Comparison of ENCODE assay signal across 8 mouse cellular contexts in the genomic region with DNA sequence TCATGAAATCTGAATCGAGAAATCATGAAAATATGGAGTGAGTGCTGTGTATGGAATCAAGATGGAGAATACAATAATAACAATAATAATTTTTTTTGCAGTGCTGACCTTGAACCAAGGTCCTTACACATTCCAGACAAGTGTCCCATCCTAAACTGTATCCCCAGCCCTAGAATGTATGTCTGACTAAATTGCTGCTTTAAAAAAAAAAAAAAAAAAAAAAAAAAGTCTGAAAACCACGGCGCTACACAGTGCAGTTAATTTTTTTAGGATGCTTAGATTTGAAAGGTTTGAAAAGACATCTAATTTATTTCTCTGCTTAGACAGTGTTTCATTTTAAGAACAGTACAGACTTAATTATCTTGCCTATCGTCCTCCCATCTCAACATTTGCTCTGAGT. TPM values are rescaled to one million over a fixed set of nuclear protein-coding genes. Genes with fewer than 3 reads are reported as not detected.
DNase-seq lines count a peak whose midpoint lies in the region; ATAC-seq and TF ChIP-seq lines count a peak whose summit lies in the region.

No protein-coding gene starts in this region.

- no peaks in the 10 kb centered on the region for H3K27me3 ChIP-seq in lung, embryonic 15.5 days
- H3K27me3 ChIP-seq in forebrain, postnatal 0 days (ENCODE audit: insufficient read depth, low read length), result no peaks in the 10 kb centered on the region
- no peaks in the 10 kb centered on the region for H3K27me3 ChIP-seq in limb, embryonic 15.5 days
- no peaks in the 10 kb centered on the region for H3K27me3 ChIP-seq in stomach, embryonic 14.5 days (ENCODE audit: control insufficient read depth, insufficient read depth, low read length)

- no peaks in the 10 kb centered on the region for H3K9me3 ChIP-seq in lung, embryonic 15.5 days
- H3K9me3 ChIP-seq in forebrain, postnatal 0 days (ENCODE audit: low read length), result no peaks in the 10 kb centered on the region
- H3K9me3 ChIP-seq in limb, embryonic 15.5 days, result no peaks in the 10 kb centered on the region
- H3K9me3 ChIP-seq in stomach, embryonic 14.5 days (ENCODE audit: control insufficient read depth, low read depth, low read length), result no peaks in the 10 kb centered on the region

- no peak for TF ChIP-seq CTCF in forebrain, postnatal 0 days (IDR thresholded peaks at IDR 0.05; ENCODE audit: low read depth)

- peak overlapping the region; percentile 85; the same call in 1 of the 2 replicates for H3K27ac ChIP-seq in lung, embryonic 15.5 days
- peak overlapping the region; percentile 91 for H3K27ac ChIP-seq in forebrain, postnatal 0 days (ENCODE audit: low read depth, low read length)
- H3K27ac ChIP-seq in limb, embryonic 15.5 days, result no peak overlapping the region
- no peak overlapping the region for H3K27ac ChIP-seq in stomach, embryonic 14.5 days (ENCODE audit: low read length)

- ATAC-seq in lung, embryonic 15.5 days (ENCODE audit: borderline replicate concordance, extremely low read depth, low FRiP score, low TSS enrichment), result no peak
- ATAC-seq in forebrain, postnatal 0 days, result peak; percentile 52
- ATAC-seq in limb, embryonic 15.5 days (ENCODE audit: insufficient number of reproducible peaks, low FRiP score, low TSS enrichment, low read depth), result no peak
- no peak for ATAC-seq in stomach, embryonic 14.5 days (ENCODE audit: insufficient number of reproducible peaks, insufficient read depth, low FRiP score, low read depth)

- peak overlapping the region; percentile 62; the same call in 1 of the 2 replicates for H3K4me3 ChIP-seq in lung, embryonic 15.5 days
- peak overlapping the region; percentile 61 for H3K4me3 ChIP-seq in forebrain, postnatal 0 days (ENCODE audit: low read depth, low read length)
- H3K4me3 ChIP-seq in limb, embryonic 15.5 days, result peak overlapping the region; percentile 64; the same call in 1 of the 2 replicates
- H3K4me3 ChIP-seq in stomach, embryonic 14.5 days (ENCODE audit: low read depth, low read length), result peak overlapping the region; percentile 69; the same call in 1 of the 2 replicates

- H3K4me2 ChIP-seq in lung, embryonic 15.5 days, result peak overlapping the region; percentile 61
- H3K4me2 ChIP-seq in forebrain, postnatal 0 days (ENCODE audit: low read depth), result peak overlapping the region; percentile 83
- H3K4me2 ChIP-seq in limb, embryonic 15.5 days, result 0 out of 2 replicates have a peak overlapping the region, but pooled peaks have one; percentile 68
- H3K4me2 ChIP-seq in stomach, embryonic 14.5 days (replicated peaks; ENCODE audit: low read depth, low read length), result peak overlapping the region; percentile 64

- WGBS in lung, embryonic 15.5 days, result 79% methylated on average over 4 of the region's 4 CpGs
- WGBS in forebrain, postnatal 0 days, result 46% methylated on average over 4 of the region's 4 CpGs
- WGBS in limb, embryonic 15.5 days, result 76% methylated on average over 4 of the region's 4 CpGs
- WGBS in stomach, embryonic 14.5 days, result 70% methylated on average over 4 of the region's 4 CpGs

- DNase-seq in lung, postnatal 25 days (ENCODE audit: low spot score), result no peak
- DNase-seq in forebrain, postnatal 0 days, result no peak
- no peak for DNase-seq in adrenal gland, postnatal 10 days
- no peak for DNase-seq in cerebellum, postnatal 25 days
- DNase-seq in right cerebral cortex, postnatal 4 days, result no peak

- no peak overlapping the region for H3K9ac ChIP-seq in lung, embryonic 15.5 days
- peak overlapping the region; percentile 70 for H3K9ac ChIP-seq in forebrain, postnatal 0 days
- H3K9ac ChIP-seq in limb, embryonic 15.5 days, result no peak overlapping the region
- H3K9ac ChIP-seq in stomach, embryonic 14.5 days (replicated peaks; ENCODE audit: low read depth, low read length), result no peak overlapping the region

- H3K4me1 ChIP-seq in lung, embryonic 15.5 days, result peaks cover 7% of the 10 kb centered on the region; the same call in 1 of the 2 replicates
- H3K4me1 ChIP-seq in forebrain, postnatal 0 days (ENCODE audit: insufficient read depth), result no peaks in the 10 kb centered on the region
- peaks cover 6% of the 10 kb centered on the region; the same call in 1 of the 2 replicates for H3K4me1 ChIP-seq in limb, embryonic 15.5 days
- peaks cover 3% of the 10 kb centered on the region; the same call in 1 of the 2 replicates for H3K4me1 ChIP-seq in stomach, embryonic 14.5 days (ENCODE audit: control insufficient read depth, insufficient read depth, low read length)

- no peaks in the 10 kb centered on the region for H3K36me3 ChIP-seq in lung, embryonic 15.5 days
- H3K36me3 ChIP-seq in forebrain, postnatal 0 days (ENCODE audit: insufficient read depth), result no peaks in the 10 kb centered on the region
- no peaks in the 10 kb centered on the region for H3K36me3 ChIP-seq in limb, embryonic 15.5 days
- no peaks in the 10 kb centered on the region for H3K36me3 ChIP-seq in stomach, embryonic 14.5 days (ENCODE audit: control insufficient read depth, insufficient read depth, low read length)

RNA-seq across cellular contexts. Expression of gene Pogz, which starts 15.3 kb away (rescaled TPM):
- 13.7 and 16.3 TPM in 2 replicates for polyA plus RNA-seq in lung, embryonic 15.5 days (2015; fragmentation: Nextera tagmentation; extraction: Ambion mirVana)
- total RNA-seq in forebrain, postnatal 0 days (2014; rRNA removed), result 36.2 and 48.2 TPM in 2 replicates
- polyA plus RNA-seq in forebrain, postnatal 0 days (2015; fragmentation: Nextera tagmentation; extraction: Ambion mirVana), result 11.2 and 14.0 TPM in 2 replicates
- 12.9 and 13.1 TPM in 2 replicates for polyA plus RNA-seq in limb, embryonic 15.5 days (2015; fragmentation: Nextera tagmentation; extraction: Ambion mirVana)
- 25.5 TPM in 2 replicates for polyA plus RNA-seq in stomach, embryonic 14.5 days (2014; fragmentation: Nextera tagmentation; extraction: Ambion mirVana)
- total RNA-seq in adrenal gland, postnatal 10 days (2021), result 10 to 100 TPM; 24.8 to 41.9 TPM

RNA-seq across cellular contexts. Expression of gene Cgn, which starts 35.8 kb away (rescaled TPM):
- 28.8 and 29.7 TPM in 2 replicates for polyA plus RNA-seq in lung, embryonic 15.5 days (2015; fragmentation: Nextera tagmentation; extraction: Ambion mirVana)
- 6.0 and 7.2 TPM in 2 replicates for total RNA-seq in forebrain, postnatal 0 days (2014; rRNA removed)
- polyA plus RNA-seq in forebrain, postnatal 0 days (2015; fragmentation: Nextera tagmentation; extraction: Ambion mirVana), result 3.3 and 6.0 TPM in 2 replicates
- 16.7 and 16.9 TPM in 2 replicates for polyA plus RNA-seq in limb, embryonic 15.5 days (2015; fragmentation: Nextera tagmentation; extraction: Ambion mirVana)
- 31.9 and 35.2 TPM in 2 replicates for polyA plus RNA-seq in stomach, embryonic 14.5 days (2014; fragmentation: Nextera tagmentation; extraction: Ambion mirVana)
- 1 to 10 TPM; 3.1 to 4.6 TPM for total RNA-seq in adrenal gland, postnatal 10 days (2021)

Comparison
In these comparisons a context has a peak if more than half of its experiments do, and no peak if none do; other contexts are left out.
1. H3K27ac ChIP-seq: peak in lung, embryonic 15.5 days (single experiment) and forebrain, postnatal 0 days (single experiment); none in limb, embryonic 15.5 days (single experiment) and stomach, embryonic 14.5 days (single experiment).
2. Peak in every context shown above with its lines, with median percentiles within 50 percentile points of each other: H3K4me2 ChIP-seq and H3K4me3 ChIP-seq.